Mouse (Mus musculus) embryonic facial prominence, embryonic 14.5 days (tissue): ENCODE results near the gene Acox3. TPM values are rescaled to one million over a fixed set of nuclear protein-coding genes. Genes with fewer than 3 reads are reported as not detected.
"Not testable (repeated sequence)": the region's sequence is repeated elsewhere in the genome, so short reads cannot be mapped to it uniquely, and the experiment has no call there.

Experiments
- ATAC-seq: fragments of 200-750 bp; cut with Nextera tagmentation; 2 replicates; pipeline ENCODE4 v1.8.0; 2017; ENCODE audit warnings: low read depth, moderate number of reproducible peaks, moderate TSS enrichment
- DNase-seq: peaks from one replicate; pipeline ENCODE4 v3.0.0-alpha.2; 2015; ENCODE audit warnings: low spot score
- H3K27ac ChIP-seq: fragments of 300-500 bp; sonication (generic); replicated peaks from 2 replicates; pipeline ENCODE4 v1.5.1; 2014; ENCODE audit warnings: low read depth, mild to moderate bottlenecking, low read length, moderate library complexity
- H3K27me3 ChIP-seq: fragments of 300-500 bp; sonication (generic); replicated peaks from 2 replicates; pipeline ENCODE4 v1.6.1; 2014; ENCODE audit warnings: low read length; ENCODE audit not compliant: control insufficient read depth, insufficient read depth
- H3K36me3 ChIP-seq: fragments of 300-500 bp; sonication (generic); 2 replicates; pipeline ENCODE4 v1.6.1; 2014; ENCODE audit warnings: low read length, mixed read lengths; ENCODE audit not compliant: control insufficient read depth, insufficient read depth
- H3K4me1 ChIP-seq: fragments of 300-500 bp; sonication (generic); 2 replicates; pipeline ENCODE4 v1.6.1; 2014; ENCODE audit warnings: antibody characterized with exemption, low read length; ENCODE audit not compliant: control insufficient read depth, insufficient read depth
- H3K4me2 ChIP-seq: fragments of 300-500 bp; sonication (generic); 2 replicates; pipeline ENCODE4 v1.6.1; 2014; ENCODE audit warnings: low read depth, mild to moderate bottlenecking, low read length, moderate library complexity, mixed read lengths
- H3K4me3 ChIP-seq: fragments of 300-500 bp; sonication (generic); 2 replicates; pipeline ENCODE4 v1.5.1; 2014; ENCODE audit warnings: low read depth, mild to moderate bottlenecking, low read length
- H3K9ac ChIP-seq: fragments of 300-500 bp; sonication (generic); 2 replicates; pipeline ENCODE4 v1.6.1; 2014; ENCODE audit warnings: low read depth, mild to moderate bottlenecking, low read length, moderate library complexity, mixed read lengths
- H3K9me3 ChIP-seq: fragments of 300-500 bp; sonication (generic); 2 replicates; pipeline ENCODE4 v1.6.1; 2016; ENCODE audit warnings: low read length; ENCODE audit not compliant: control insufficient read depth
- WGBS: fragments of 180-500 bp; shearing (Covaris S2); extraction: QIAGEN DNeasy Blood & Tissue Kit; methylation state at CpG from one replicate; pipeline ENCODE4 v1.1.7; 2014; 5-methylcytosine and 5-hydroxymethylcytosine counted together
- polyA plus RNA-seq: library from polyadenylated mRNA; unstranded; fragments of >200 nt; fragmentation: Nextera tagmentation; extraction: Ambion mirVana; gene quantifications from 2 replicates; pipeline ENCODE4 v1.2.1, GENCODE M21; 2014

Gene Acox3
- polyA plus RNA-seq, 1 experiment from 2014 or later, result 11.8 TPM

- WGBS, result 88% methylated on average over 2 of the region's 2 CpGs
- H3K9me3 ChIP-seq, H3K4me2 ChIP-seq, DNase-seq, H3K27ac ChIP-seq, H3K36me3 ChIP-seq, H3K27me3 ChIP-seq, ATAC-seq, H3K9ac ChIP-seq, H3K4me3 ChIP-seq, H3K4me1 ChIP-seq: not testable (repeated sequence)
Measured at GRCm38 (mm10) chr5:35584259-35584658, 1.4 kb downstream of the Acox3 start.

DNA sequence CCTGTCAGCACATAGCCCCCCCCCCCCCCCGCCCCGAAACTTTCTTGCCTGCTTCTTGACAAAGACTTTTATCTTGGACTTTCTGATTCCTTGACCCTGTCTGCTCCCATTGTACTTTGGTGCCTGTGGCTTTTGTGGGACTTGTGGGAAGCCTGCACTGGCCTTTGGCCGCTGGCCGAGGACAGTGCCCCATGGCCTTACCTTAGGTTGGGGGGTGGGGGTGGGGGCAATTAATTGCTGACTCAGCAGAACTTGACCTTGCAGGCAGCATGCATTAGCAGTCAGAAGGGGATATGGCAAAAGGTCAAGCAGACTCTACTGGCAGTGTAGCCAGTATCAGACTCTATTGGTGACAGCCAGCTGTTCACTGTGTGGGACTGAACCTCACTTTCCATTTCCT, 8.7 kb downstream of the Acox3 start:
- WGBS, result 97% methylated on average over 3 of the region's 4 CpGs
- H3K4me2 ChIP-seq, result no peak overlapping the region
- H3K27me3 ChIP-seq, result no peaks in the 10 kb centered on the region
- no peak overlapping the region for H3K9ac ChIP-seq
- H3K4me3 ChIP-seq, result no peak overlapping the region
- no peak for DNase-seq
- no peak overlapping the region for H3K27ac ChIP-seq
- H3K36me3 ChIP-seq, result peaks cover 56% of the 10 kb centered on the region
- no peak for ATAC-seq
- no peaks in the 10 kb centered on the region for H3K4me1 ChIP-seq
- peaks cover 10% of the 10 kb centered on the region; the same call in 1 of the 2 replicates for H3K9me3 ChIP-seq

GRCm38 (mm10) chr5:35592081-35592736, 9.4 kb downstream of the Acox3 start:
- no peak for ATAC-seq

DNA sequence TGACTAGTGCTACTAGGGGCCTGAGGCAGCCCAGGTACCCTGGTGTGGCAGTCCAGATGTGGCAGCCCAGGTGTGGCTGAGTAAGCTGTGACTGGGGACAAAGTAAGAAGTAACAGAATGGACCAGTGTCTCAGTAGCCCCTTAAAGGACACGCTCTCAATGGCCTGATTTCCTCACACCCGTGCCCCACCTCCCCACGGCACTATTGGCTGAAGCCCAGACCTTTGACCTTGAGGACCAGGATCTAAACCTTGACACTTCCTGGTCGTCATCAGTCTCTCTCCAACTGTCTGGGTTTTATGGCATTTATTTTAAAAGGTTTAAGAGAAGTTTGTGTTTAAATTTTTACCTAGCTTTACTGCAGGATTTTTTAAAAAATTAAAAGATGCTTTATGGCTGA, 10.0 kb downstream of the Acox3 start:
- 62% methylated on average over 4 of the region's 4 CpGs for WGBS
- Histone ChIP-seq H3K9me3 (peaks cover 10% of the 10 kb centered on the region; the same call in 1 of the 2 replicates), H3K4me2 (no peak overlapping the region), H3K27ac (no peak overlapping the region), H3K9ac (no peak overlapping the region), H3K4me1 (no peaks in the 10 kb centered on the region), H3K4me3 (no peak overlapping the region), H3K36me3 (peaks cover 57% of the 10 kb centered on the region), H3K27me3 (no peaks in the 10 kb centered on the region)
- ATAC-seq, result no peak
- no peak for DNase-seq

More at GRCm38 (mm10) chr5:35592081-35592736, 9.4 kb downstream of the Acox3 start:
- Histone ChIP-seq H3K9me3 (peaks cover 10% of the 10 kb centered on the region; the same call in 1 of the 2 replicates), H3K4me2 (no peak overlapping the region), H3K4me3 (no peak overlapping the region), H3K27me3 (no peaks in the 10 kb centered on the region), H3K27ac (no peak overlapping the region), H3K36me3 (peaks cover 56% of the 10 kb centered on the region), H3K4me1 (no peaks in the 10 kb centered on the region), H3K9ac (no peak overlapping the region)
- WGBS, result 81% methylated on average over 20 of the region's 21 CpGs
- DNase-seq, result no peak

DNA sequence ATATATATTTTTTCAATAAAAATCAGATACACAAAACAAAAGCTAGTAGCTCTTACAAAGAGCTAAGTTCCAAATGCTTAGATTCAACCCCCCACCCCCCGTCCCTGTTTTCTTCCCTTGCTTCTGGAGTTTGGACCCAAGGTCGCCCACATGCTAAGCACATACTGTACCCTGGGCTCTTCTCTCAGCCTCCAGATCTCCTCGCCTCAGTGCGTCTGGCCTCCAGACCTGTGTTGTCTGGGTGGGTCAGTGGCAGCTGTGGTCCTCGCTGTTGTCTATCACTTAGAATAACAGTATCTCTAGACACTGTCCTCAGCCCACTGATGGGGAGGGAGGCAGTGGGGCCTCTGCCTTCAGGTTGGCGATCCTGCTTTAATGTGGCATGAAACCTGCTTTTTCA, 10.4 kb downstream of the Acox3 start:
- Histone ChIP-seq H3K36me3 (peaks cover 61% of the 10 kb centered on the region), H3K4me3 (no peak overlapping the region), H3K9ac (no peak overlapping the region), H3K27me3 (no peaks in the 10 kb centered on the region), H3K4me1 (no peaks in the 10 kb centered on the region), H3K27ac (no peak overlapping the region), H3K9me3 (peaks cover 10% of the 10 kb centered on the region; the same call in 1 of the 2 replicates), H3K4me2 (no peak overlapping the region)
- DNase-seq (no peak), ATAC-seq (no peak)
- WGBS, result 80% methylated on average over 6 of the region's 6 CpGs

GRCm38 (mm10) chr5:35594768-35595167, 11.9 kb downstream of the Acox3 start:
- Histone ChIP-seq H3K4me1 (no peaks in the 10 kb centered on the region), H3K4me2 (no peak overlapping the region), H3K36me3 (peaks cover 58% of the 10 kb centered on the region), H3K9me3 (peaks cover 10% of the 10 kb centered on the region; the same call in 1 of the 2 replicates), H3K27me3 (no peaks in the 10 kb centered on the region), H3K4me3 (no peak overlapping the region), H3K27ac (no peak overlapping the region), H3K9ac (no peak overlapping the region)
- WGBS, result 82% methylated on average over 4 of the region's 4 CpGs
- DNase-seq (no peak), ATAC-seq (no peak)

DNA sequence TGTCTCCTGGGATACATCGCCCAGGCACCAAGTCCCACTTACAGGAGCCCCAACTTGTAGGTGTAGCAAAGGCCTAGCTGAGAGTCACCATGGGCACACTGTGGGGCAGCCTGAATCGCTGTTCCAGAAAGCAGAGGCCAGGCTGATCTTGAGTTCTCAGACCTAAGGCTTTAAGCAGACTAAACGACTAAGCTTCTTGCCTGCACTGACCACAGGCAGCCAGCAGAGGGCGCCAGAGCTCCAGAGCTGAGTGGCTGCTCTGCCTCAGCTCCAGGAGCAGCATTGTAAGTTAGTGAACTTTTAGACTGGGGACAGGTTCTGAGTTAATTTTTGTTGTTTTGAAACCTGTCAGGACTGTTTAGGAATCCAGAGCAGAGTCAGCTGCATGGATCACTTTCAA, 12.9 kb downstream of the Acox3 start:
- Histone ChIP-seq H3K4me1 (no peaks in the 10 kb centered on the region), H3K9ac (no peak overlapping the region), H3K27ac (no peak overlapping the region), H3K9me3 (0 out of 2 replicates have a peak, but pooled peaks cover 4% of the 10 kb centered on the region), H3K27me3 (no peaks in the 10 kb centered on the region), H3K36me3 (peaks cover 53% of the 10 kb centered on the region), H3K4me2 (no peak overlapping the region), H3K4me3 (no peak overlapping the region)
- WGBS, result 30% methylated on average over 4 of the region's 4 CpGs
- ATAC-seq (no peak; the same call in 1 of the 2 replicates), DNase-seq (peak; percentile 71)

DNA sequence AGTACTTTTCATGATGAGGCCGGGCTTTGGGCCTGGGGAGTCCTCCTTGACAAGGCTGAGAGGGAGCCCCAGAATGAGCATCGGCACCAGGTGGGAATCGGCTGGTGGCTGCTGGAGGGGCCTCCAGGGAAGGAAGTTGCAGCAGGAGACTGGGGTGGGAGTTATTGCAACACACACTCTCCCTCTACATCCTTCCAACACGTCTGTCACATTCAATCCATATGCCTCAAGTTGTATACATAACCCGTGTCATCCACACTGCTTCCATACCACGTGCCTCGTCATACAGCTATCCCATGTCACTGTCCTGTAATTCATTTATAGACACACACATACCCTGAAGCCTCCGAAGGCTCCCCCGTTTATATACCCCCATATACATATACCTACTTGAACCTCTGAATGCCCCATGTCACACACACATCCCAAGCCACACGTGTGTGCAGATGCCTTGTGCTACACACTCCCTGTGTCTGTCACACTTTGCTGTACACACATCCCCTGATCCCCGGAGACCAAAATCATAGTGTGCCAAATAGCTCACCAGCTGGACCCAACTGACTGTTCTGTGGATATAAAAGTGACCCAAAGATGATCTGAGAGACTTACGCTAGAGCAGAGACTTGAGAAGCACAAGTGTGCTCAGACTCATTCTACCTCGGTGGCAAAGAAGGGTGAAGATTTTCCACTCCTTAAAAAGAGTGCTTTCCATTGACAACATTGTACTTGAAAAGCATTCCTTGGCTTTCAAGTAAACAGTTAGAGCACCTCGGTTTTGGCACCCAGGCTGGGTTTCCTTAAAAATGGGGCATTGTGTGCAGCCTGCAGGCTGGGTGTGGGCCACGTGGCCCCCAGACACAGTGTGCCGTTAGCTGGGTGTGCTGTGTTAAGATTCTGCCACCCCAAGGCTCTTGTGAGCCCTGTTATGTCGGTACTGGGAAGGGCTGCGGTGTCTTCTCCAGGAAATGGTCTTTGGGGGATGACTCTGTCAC, 13.6 kb downstream of the Acox3 start:
- H3K4me3 ChIP-seq, result no peak overlapping the region
- ATAC-seq (0 out of 2 replicates have a peak, but pooled peaks have one; percentile 16), DNase-seq (no peak)
- peaks cover 49% of the 10 kb centered on the region for H3K36me3 ChIP-seq
- WGBS, result 78% methylated on average over 18 of the region's 18 CpGs
- no peak overlapping the region for H3K9ac ChIP-seq
- no peaks in the 10 kb centered on the region for H3K27me3 ChIP-seq
- no peak overlapping the region for H3K27ac ChIP-seq
- no peaks in the 10 kb centered on the region for H3K4me1 ChIP-seq
- H3K4me2 ChIP-seq, result no peak overlapping the region
- H3K9me3 ChIP-seq, result no peaks in the 10 kb centered on the region
